Mouse (Mus musculus) heart, adult 9 months (tissue): ENCODE measurements at regions not wholly inside any gene's neighbourhood (a gene's known extent, or its start where the extent isn't known, plus 50 kb on each side); places are given as distances from the start of the nearest gene placed in this dataset.

Experiments
- DNase-seq, 2 experiments: peaks; one replicate each; pipeline ENCODE4 v3.0.0; 2022; ENCODE audit warnings: low spot score in 2 of 2

GRCm38 (mm10) chr2:113959025-113959767 is 54.2 kb downstream of the Gjd2 start:
- DNase-seq = no peak

GRCm38 (mm10) chr2:113952480-113952879 is 60.9 kb downstream of the Gjd2 start:
- peak; percentile 9 to 17 for DNase-seq

- DNase-seq = no peak
These were observed 64.0 kb downstream of the Gjd2 start for GRCm38 (mm10) chr2:113949296-113949990.

- no peak for DNase-seq
These were observed 81.7 kb downstream of the Gjd2 start for GRCm38 (mm10) chr2:113931689-113932088.

- no peak for DNase-seq
These were observed 82.5 kb downstream of the Gjd2 start for GRCm38 (mm10) chr2:113930948-113931347.

- DNase-seq = no peak
These were observed 81.2 kb upstream of the Arhgap11a start for GRCm38 (mm10) chr2:113929650-113930049.

- no peak for DNase-seq
These were observed 75.7 kb upstream of the Arhgap11a start for GRCm38 (mm10) chr2:113924138-113924537.

GRCm38 (mm10) chr2:113918913-113919312 is 70.5 kb upstream of the Arhgap11a start:
- no peak for DNase-seq

- no peak for DNase-seq
These were observed 65.8 kb upstream of the Arhgap11a start for GRCm38 (mm10) chr2:113914248-113914647.

GRCm38 (mm10) chr2:113911188-113911587 is 62.7 kb upstream of the Arhgap11a start:
- DNase-seq = no peak

GRCm38 (mm10) chr2:113909502-113909901 is 61.0 kb upstream of the Arhgap11a start:
- no peak for DNase-seq

GRCm38 (mm10) chr2:113908636-113909035 is 60.2 kb upstream of the Arhgap11a start:
- DNase-seq = no peak

- DNase-seq = no peak
These were observed 56.0 kb upstream of the Arhgap11a start for GRCm38 (mm10) chr2:113904414-113904813.

GRCm38 (mm10) chr2:113903865-113904264 is 55.4 kb upstream of the Arhgap11a start:
- DNase-seq = no peak

GRCm38 (mm10) chr2:113903006-113903545 is 54.6 kb upstream of the Arhgap11a start:
- no peak for DNase-seq

GRCm38 (mm10) chr2:113902406-113902805 is 53.9 kb upstream of the Arhgap11a start:
- no peak for DNase-seq

- no peak for DNase-seq
These were observed 52.0 kb upstream of the Arhgap11a start for GRCm38 (mm10) chr2:113900496-113900895.

GRCm38 (mm10) chr2:113898747-113899146 is 50.3 kb upstream of the Arhgap11a start:
- no peak for DNase-seq
